Mouse (Mus musculus): ENCODE data around the gene Ankrd24.
"Not testable (repeated sequence)": the region's sequence is repeated elsewhere in the genome, so short reads cannot be mapped to it uniquely, and the experiment has no call there.

Gene Ankrd24

GRCm38 (mm10) chr10:81644162-81644561 lies 15.8 kb downstream of the Ankrd24 start:
- DNase-seq (ENCODE audit: low read depth, low spot score): no peak

GRCm38 (mm10) chr10:81644716-81645115 lies 16.4 kb downstream of the Ankrd24 start:
- no peak for DNase-seq (ENCODE audit: low read depth, low spot score)

GRCm38 (mm10) chr10:81645391-81645790 lies 17.1 kb downstream of the Ankrd24 start:
- DNase-seq (ENCODE audit: low read depth, low spot score): no peak

GRCm38 (mm10) chr10:81646015-81646555 lies 17.7 kb downstream of the Ankrd24 start:
- DNase-seq (ENCODE audit: low read depth, low spot score): no peak

GRCm38 (mm10) chr10:81648803-81649775 lies 20.7 kb downstream of the Ankrd24 start, which contains the start of gene Gm10778:
Gene Gm10778, plus strand, starts transcription at chr10:81649059.
- DNase-seq (ENCODE audit: low read depth, low spot score): peak; percentile 87

- DNase-seq (ENCODE audit: low read depth, low spot score): no peak
These were observed 26.8 kb downstream of the Ankrd24 start for GRCm38 (mm10) chr10:81655178-81655577.

- DNase-seq (ENCODE audit: low read depth, low spot score): no peak
These were observed 27.8 kb downstream of the Ankrd24 start for GRCm38 (mm10) chr10:81656174-81656573.

GRCm38 (mm10) chr10:81687114-81687513 lies 58.8 kb downstream of the Ankrd24 start:
- not testable (repeated sequence) for DNase-seq (ENCODE audit: low read depth, low spot score)
